Mouse (Mus musculus) right cerebral cortex, postnatal 25 days (tissue): Measurements from ENCODE around the gene Kcnip4.
A peak's percentile ranks its signal among the peaks of the same experiment; 100 is the strongest.

ENCODE experiments used
- DNase-seq: peaks from one replicate; pipeline ENCODE4 v3.0.0; 2022

Gene Kcnip4

DNA sequence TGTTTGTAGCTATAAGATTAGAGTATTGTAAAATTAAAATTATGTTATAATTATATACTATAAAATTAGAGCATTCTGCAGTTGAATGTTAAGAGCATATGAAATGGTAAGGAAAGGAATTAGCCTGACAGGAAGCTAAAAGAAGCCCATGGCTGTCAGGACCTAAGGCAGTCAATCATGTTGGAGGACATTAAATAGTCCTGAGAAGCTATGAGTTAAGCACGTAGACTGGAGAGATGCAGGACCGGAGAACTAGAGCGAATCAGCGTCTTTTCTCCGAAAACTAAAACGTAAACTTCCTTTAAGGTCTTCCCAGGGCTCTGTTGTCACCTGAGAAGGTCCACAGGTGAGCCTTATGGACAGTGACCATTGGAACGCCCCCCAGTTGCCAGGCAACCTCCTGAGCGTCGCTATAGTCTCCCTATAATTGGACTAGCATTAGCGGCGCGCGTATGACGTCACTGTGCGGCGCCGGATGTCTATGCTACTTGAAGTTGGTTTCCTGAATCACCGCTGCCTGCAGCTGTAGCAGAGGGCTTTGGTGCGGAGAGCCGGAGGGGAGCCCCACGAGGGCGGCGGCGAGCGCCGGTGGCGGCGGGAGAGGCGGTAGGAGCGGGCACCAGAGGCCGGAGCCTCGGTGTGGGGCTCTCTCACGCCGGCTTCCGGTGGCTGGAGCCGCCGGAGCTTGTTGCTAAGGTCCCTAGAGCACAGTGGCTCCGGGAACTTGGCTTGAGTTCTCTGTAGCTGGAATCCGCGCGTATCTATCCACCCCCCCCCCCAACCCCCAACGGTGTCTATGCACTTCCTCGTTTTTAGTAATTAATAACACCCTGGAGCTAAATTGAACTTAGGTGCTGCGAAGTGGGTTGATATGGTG, 1152.6 kb downstream of the Kcnip4 start:
- DNase-seq = peak; percentile 94

DNA sequence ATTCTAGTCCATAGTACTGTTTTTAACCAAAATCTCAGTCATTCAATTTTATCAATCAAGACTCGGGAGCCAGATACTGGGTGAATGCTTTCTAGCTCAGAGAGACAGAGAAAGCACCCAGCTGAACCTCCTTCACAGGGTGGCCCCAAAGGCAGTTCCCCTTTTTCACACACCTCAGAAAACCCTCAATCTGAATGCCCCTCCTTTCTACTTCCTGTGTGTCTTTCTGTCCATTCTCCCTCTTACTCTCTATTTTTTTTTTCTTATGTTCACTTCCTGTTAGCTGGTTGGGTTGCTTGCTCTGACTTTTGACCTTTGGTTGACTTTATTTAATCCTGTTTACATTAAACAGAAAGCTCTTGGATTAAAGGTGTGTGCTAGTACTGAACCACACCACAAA, 1175.4 kb downstream of the Kcnip4 start:
- DNase-seq = no peak

DNA sequence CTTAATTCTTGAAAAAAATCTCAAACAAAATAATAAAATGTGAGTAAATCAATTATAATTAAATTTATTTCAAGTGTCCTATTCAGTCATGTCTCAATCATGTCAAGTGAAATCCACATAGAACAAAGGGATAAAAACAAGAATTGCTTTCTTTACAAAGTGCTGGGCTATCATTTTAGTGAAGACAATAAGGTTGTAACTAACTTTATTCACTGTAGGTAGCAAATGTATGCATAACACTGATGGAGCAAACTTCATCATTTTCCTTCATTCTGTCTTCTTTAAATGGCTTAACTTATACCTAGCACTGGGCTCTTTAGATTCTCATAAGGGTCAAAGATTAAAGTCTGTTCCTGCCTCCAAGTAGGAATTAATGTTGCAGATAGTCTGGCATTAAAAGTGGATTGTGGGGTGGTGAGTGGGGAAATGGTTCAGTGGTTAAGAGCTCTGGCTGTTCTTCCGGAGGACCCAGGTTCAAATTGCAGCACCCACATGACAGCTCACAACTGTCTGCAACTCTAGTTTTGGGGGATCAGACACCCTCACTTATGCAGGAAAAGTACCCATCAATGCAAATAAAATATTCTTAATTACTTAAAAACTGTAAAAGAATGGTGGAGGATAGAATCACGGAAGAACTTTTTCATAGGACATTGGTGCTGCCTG, 1178.6 kb downstream of the Kcnip4 start:
- no peak for DNase-seq

DNA sequence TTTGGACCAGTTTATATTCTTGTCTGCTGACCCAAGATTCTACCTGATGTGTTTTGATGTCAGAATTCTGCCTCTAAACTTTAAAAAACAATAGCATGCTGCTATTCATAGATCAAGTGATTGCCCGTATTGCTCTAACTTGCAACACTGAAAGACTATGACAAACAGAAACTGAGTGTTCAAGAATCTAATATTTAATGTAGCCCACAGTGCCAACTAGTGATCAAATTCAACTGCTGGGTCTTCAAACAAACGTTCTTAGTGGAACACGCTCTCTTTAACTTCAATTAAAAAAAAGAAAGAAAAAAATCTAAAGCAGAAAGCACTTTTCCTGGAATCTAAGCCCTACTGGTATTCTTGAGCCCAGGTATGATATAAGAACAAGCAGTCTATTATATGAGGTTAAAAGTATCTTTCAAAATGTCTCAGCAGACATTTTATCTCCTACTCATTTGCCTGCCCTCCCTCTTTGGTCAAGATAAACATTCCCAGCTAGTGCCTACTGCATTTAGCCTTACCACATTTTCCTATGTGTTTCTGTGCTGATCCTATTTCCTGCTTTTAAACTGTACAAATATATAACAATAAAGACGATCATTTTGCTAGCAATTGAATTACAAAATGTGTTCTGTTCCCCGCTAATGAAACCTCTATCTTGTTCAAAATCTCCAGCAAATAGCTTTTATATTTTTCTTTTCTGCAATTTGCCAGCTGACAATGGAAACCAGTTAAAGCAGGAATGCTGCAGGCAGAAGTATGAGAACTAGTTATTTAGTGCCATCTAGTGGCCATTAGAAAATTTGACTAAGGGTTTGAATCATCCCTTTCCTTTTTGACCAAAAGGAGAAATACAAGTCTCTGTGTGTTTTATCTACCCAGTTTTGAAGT, 1179.4 kb downstream of the Kcnip4 start:
- no peak for DNase-seq

DNA sequence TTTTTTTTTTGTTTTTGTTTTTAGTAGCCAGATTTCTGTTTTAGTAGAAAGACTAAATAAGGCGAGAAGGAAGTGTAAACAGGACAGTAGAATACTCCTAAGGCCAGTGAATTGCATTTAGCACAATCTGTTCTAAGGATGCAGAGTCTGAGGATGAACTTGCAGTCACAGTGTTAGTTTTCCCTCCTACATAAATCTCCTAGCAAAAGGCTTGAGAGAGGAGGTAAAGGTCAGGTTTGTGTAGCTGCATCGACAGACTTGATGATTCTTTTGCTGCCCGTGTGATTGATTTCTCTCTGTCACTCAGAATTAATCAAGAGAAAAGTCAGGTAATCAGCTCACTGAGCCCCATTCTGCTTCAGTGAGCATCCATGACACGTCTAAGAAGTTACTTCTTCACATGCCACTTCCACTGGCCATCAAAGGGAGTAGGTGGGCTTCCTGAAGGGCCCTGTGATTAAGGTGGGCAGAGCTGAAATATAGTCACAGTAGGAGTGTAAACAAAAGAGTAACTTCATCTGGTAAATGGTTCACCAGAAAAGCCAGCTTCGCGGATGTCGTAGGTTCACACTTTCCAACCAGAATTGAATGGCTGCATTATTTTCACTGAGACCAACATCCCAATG, 1183.8 kb downstream of the Kcnip4 start:
- DNase-seq = no peak
